Mouse (Mus musculus) small intestine, adult 2 months (tissue): ENCODE data around the gene Evi2.

ENCODE experiments used
- CTCF ChIP-seq: fragments of 200-500 bp; IDR thresholded peaks from 2 replicates; pipeline ENCODE4 v1.5.1; 2012; ENCODE audit warnings: low read depth, mild to moderate bottlenecking, control low read depth, inconsistent platforms, low read length, moderate library complexity, mixed read lengths; ENCODE audit not compliant: insufficient replicate concordance, insufficient read length; ENCODE audit errors: extremely low read depth
- POLR2A ChIP-seq: fragments of 200-500 bp; IDR thresholded peaks from 2 replicates; pipeline ENCODE4 v1.6.1; 2012; ENCODE audit warnings: low read depth, mild to moderate bottlenecking, control low read depth, inconsistent platforms, low read length, moderate library complexity

DNA sequence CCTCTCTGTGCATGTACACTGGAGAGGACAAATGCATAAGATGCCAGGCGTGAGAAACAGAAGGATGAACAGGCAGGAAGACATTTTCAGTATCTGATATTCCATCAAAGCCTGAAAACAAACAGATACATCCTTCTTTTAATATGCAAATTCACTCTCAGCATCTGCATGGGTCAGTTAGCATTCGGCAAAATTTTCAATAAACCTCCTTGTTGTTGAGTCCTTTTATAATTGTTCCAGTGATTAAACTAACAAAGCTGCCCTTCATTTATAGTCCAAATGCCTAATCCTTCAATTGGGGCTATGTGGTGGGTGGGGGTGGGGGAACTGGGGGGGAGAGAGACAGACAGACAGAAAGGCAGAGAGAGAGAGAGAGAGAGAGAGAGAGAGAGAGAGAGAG lies 27.5 kb downstream of the Evi2 start:
- TF ChIP-seq CTCF (no peak), POLR2A (no peak)
